Mouse (Mus musculus): ENCODE data around the gene Kcnq2. TPM values are rescaled to one million over a fixed set of nuclear protein-coding genes. Genes with fewer than 3 reads are reported as not detected.

Gene Kcnq2
- polyA plus RNA-seq, 1 experiment from 2014 or later, result 0.51 TPM

- Histone ChIP-seq H3K4me3 (ENCODE audit: low read depth, low read length) (no peak overlapping the region), H3K9me3 (ENCODE audit: control insufficient read depth) (no peaks in the 10 kb centered on the region), H3K4me1 (replicated peaks; ENCODE audit: control insufficient read depth, insufficient read depth, low read length) (no peaks in the 10 kb centered on the region), H3K9ac (ENCODE audit: low read depth, low read length) (no peak overlapping the region), H3K27ac (ENCODE audit: low read depth, low read length) (no peak overlapping the region), H3K36me3 (ENCODE audit: control insufficient read depth, insufficient read depth) (no peaks in the 10 kb centered on the region), H3K4me2 (replicated peaks; ENCODE audit: low read depth) (no peak overlapping the region), H3K27me3 (replicated peaks; ENCODE audit: control insufficient read depth, insufficient read depth, low read length) (no peaks in the 10 kb centered on the region)
- ATAC-seq, result no peak
- no peak for TF ChIP-seq CTCF (IDR thresholded peaks at IDR 0.05; ENCODE audit: low read depth)
- 56% methylated on average over 7 of the region's 7 CpGs for WGBS
These were observed 86.7 kb downstream of the Kcnq2 start for GRCm38 (mm10) chr2:181048252-181048945.

DNA sequence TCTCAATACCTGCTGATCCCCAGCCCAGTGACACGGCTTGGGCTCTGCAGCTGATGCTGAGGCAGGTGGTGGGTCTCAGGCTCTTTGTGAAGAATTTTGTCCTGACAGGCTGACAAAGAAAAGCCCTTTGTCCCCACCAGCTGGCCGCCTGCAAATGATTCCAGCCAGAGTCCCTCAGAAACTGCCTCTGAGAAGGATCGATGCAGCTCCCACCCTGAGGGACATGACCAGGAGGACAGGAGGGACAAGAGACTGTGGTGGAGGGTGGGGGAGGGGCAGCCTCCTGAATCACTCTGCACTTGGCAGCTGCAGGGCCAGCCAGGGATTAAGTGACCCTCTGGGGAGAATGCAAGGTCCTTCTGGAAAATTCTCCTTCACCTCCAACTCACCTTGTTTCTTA lies 91.1 kb downstream of the Kcnq2 start:
- H3K27me3 ChIP-seq (replicated peaks; ENCODE audit: control insufficient read depth, insufficient read depth, low read length), result peaks cover 21% of the 10 kb centered on the region
- H3K9ac ChIP-seq (ENCODE audit: low read depth, low read length), result no peak overlapping the region
- H3K36me3 ChIP-seq (ENCODE audit: control insufficient read depth, insufficient read depth), result no peaks in the 10 kb centered on the region
- ATAC-seq, result no peak
- no peak for TF ChIP-seq CTCF (IDR thresholded peaks at IDR 0.05; ENCODE audit: low read depth)
- no peak overlapping the region for H3K4me2 ChIP-seq (replicated peaks; ENCODE audit: low read depth)
- H3K4me3 ChIP-seq (ENCODE audit: low read depth, low read length), result no peak overlapping the region
- no peak overlapping the region for H3K27ac ChIP-seq (ENCODE audit: low read depth, low read length)
- H3K9me3 ChIP-seq (ENCODE audit: control insufficient read depth), result no peaks in the 10 kb centered on the region
- WGBS, result 18% methylated on average over 3 of the region's 3 CpGs
- no peaks in the 10 kb centered on the region for H3K4me1 ChIP-seq (replicated peaks; ENCODE audit: control insufficient read depth, insufficient read depth, low read length)

DNA sequence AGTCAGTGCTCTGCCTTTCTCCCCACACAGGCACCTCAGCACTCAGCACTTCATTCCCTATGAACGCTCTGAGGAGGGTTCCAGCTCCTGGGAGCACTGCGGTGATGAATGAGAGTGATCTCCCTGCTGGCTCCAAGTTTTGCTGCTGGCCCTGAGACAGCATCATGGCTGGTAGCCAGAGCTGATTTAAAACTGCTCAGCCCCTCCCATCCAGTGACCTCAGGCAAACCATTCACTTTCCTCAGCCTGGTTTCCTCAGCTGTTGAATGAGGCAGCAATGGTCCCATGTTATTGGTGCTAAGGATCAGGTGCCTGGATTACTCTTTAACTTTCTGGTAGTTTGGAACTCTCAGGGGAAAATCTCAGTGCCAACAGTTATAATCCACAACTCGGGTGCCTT lies 91.7 kb downstream of the Kcnq2 start, which contains the start of gene Chrna4:
Chrna4 (minus strand) TSS at position 110 of the 400 bp plus-strand sequence.
- TF ChIP-seq CTCF (IDR thresholded peaks at IDR 0.05; ENCODE audit: low read depth), result no peak
- WGBS, result 43% methylated on average over 3 of the region's 3 CpGs
- H3K9ac ChIP-seq (ENCODE audit: low read depth, low read length), result no peak within 1 kb of the TSS

DNA sequence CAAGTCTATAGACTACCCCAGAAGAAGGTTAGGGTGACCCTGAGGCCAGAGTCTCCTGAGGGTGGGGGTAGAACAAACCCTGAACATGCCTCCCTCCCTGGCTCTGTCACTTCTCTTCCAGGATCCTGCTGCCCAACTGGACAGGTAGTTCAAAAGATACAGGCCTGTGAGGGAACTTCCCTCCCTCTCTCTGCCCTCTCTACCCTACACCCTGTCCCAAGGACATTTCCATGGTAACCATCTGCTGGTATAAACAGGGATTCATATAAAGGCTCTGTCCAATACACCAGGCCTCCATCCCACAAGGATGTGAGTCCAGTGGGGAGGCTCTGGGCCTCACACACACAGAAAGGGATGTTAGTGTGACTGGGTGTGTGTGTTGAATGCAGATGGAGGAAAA lies 92.7 kb downstream of the Kcnq2 start:
- Histone ChIP-seq H3K4me1 (replicated peaks; ENCODE audit: control insufficient read depth, insufficient read depth, low read length) (no peaks in the 10 kb centered on the region), H3K4me3 (ENCODE audit: low read depth, low read length) (no peak overlapping the region), H3K27me3 (replicated peaks; ENCODE audit: control insufficient read depth, insufficient read depth, low read length) (peaks cover 37% of the 10 kb centered on the region), H3K4me2 (replicated peaks; ENCODE audit: low read depth) (no peak overlapping the region), H3K9ac (ENCODE audit: low read depth, low read length) (no peak overlapping the region), H3K9me3 (ENCODE audit: control insufficient read depth) (no peaks in the 10 kb centered on the region), H3K27ac (ENCODE audit: low read depth, low read length) (no peak overlapping the region), H3K36me3 (ENCODE audit: control insufficient read depth, insufficient read depth) (no peaks in the 10 kb centered on the region)
- no peak for ATAC-seq
- no peak for TF ChIP-seq CTCF (IDR thresholded peaks at IDR 0.05; ENCODE audit: low read depth)

More for the DNA sequence above, 91.7 kb downstream of the Kcnq2 start, which contains the start of gene Chrna4:
- H3K4me1 ChIP-seq (replicated peaks; ENCODE audit: control insufficient read depth, insufficient read depth, low read length), result no peaks in the 10 kb centered on the region
- no peaks in the 10 kb centered on the region for H3K36me3 ChIP-seq (ENCODE audit: control insufficient read depth, insufficient read depth)
- peaks cover 27% of the 10 kb centered on the region for H3K27me3 ChIP-seq (replicated peaks; ENCODE audit: control insufficient read depth, insufficient read depth, low read length)
- H3K4me2 ChIP-seq (replicated peaks; ENCODE audit: low read depth), result no peak within 1 kb of the TSS
- no peak for ATAC-seq
- no peak within 1 kb of the TSS for H3K4me3 ChIP-seq (ENCODE audit: low read depth, low read length)
- H3K27ac ChIP-seq (ENCODE audit: low read depth, low read length), result no peak within 1 kb of the TSS
- no peaks in the 10 kb centered on the region for H3K9me3 ChIP-seq (ENCODE audit: control insufficient read depth)

GRCm38 (mm10) chr2:181041941-181042340 lies 93.2 kb downstream of the Kcnq2 start:
- H3K4me2 ChIP-seq (replicated peaks; ENCODE audit: low read depth), result no peak overlapping the region
- H3K27me3 ChIP-seq (replicated peaks; ENCODE audit: control insufficient read depth, insufficient read depth, low read length), result peaks cover 40% of the 10 kb centered on the region
- no peak overlapping the region for H3K27ac ChIP-seq (ENCODE audit: low read depth, low read length)
- H3K4me1 ChIP-seq (replicated peaks; ENCODE audit: control insufficient read depth, insufficient read depth, low read length), result no peaks in the 10 kb centered on the region
- no peak overlapping the region for H3K4me3 ChIP-seq (ENCODE audit: low read depth, low read length)
- no peaks in the 10 kb centered on the region for H3K36me3 ChIP-seq (ENCODE audit: control insufficient read depth, insufficient read depth)
- no peak for ATAC-seq
- H3K9me3 ChIP-seq (ENCODE audit: control insufficient read depth), result no peaks in the 10 kb centered on the region
- no peak for TF ChIP-seq CTCF (IDR thresholded peaks at IDR 0.05; ENCODE audit: low read depth)
- WGBS, result 22% methylated on average over 7 of the region's 7 CpGs
- no peak overlapping the region for H3K9ac ChIP-seq (ENCODE audit: low read depth, low read length)

- Histone ChIP-seq H3K27me3 (replicated peaks; ENCODE audit: control insufficient read depth, insufficient read depth, low read length) (peaks cover 40% of the 10 kb centered on the region), H3K4me2 (replicated peaks; ENCODE audit: low read depth) (peak overlapping the region; percentile 71), H3K4me1 (replicated peaks; ENCODE audit: control insufficient read depth, insufficient read depth, low read length) (no peaks in the 10 kb centered on the region), H3K9ac (ENCODE audit: low read depth, low read length) (no peak overlapping the region), H3K4me3 (ENCODE audit: low read depth, low read length) (peak overlapping the region; percentile 43), H3K36me3 (ENCODE audit: control insufficient read depth, insufficient read depth) (no peaks in the 10 kb centered on the region), H3K9me3 (ENCODE audit: control insufficient read depth) (no peaks in the 10 kb centered on the region), H3K27ac (ENCODE audit: low read depth, low read length) (no peak overlapping the region)
- no peak for ATAC-seq
- 2% methylated on average over 16 of the region's 16 CpGs for WGBS
- no peak for TF ChIP-seq CTCF (IDR thresholded peaks at IDR 0.05; ENCODE audit: low read depth)
These were observed 95.8 kb downstream of the Kcnq2 start for GRCm38 (mm10) chr2:181039356-181039680.
